Mouse (Mus musculus): ENCODE data around the gene Prkd2. TPM values are rescaled to one million over a fixed set of nuclear protein-coding genes. Genes with fewer than 3 reads are reported as not detected.

The Prkd2 gene
- polyA plus RNA-seq, 1 experiment from 2014 or later, result 12.2 TPM

GRCm38 (mm10) chr7:16845820-16846167, 3.1 kb downstream of the Prkd2 start:
- H3K9ac ChIP-seq, result no peak overlapping the region
- peaks cover 25% of the 10 kb centered on the region for H3K36me3 ChIP-seq
- peak overlapping the region; percentile 74; the same call in 1 of the 2 replicates for H3K27ac ChIP-seq
- peak overlapping the region; percentile 96 for H3K4me2 ChIP-seq
- ATAC-seq (ENCODE audit: insufficient read depth, low FRiP score, low read depth), result no peak
- H3K27me3 ChIP-seq (replicated peaks), result no peaks in the 10 kb centered on the region
- H3K4me3 ChIP-seq (replicated peaks), result peak overlapping the region; percentile 63
- 35% methylated on average over 10 of the region's 10 CpGs for WGBS
- no peaks in the 10 kb centered on the region for H3K9me3 ChIP-seq
- peaks cover 31% of the 10 kb centered on the region for H3K4me1 ChIP-seq

- Histone ChIP-seq H3K36me3 (peaks cover 24% of the 10 kb centered on the region), H3K9me3 (no peaks in the 10 kb centered on the region), H3K4me3 (replicated peaks) (no peak overlapping the region), H3K4me1 (peaks cover 24% of the 10 kb centered on the region), H3K9ac (no peak overlapping the region), H3K27me3 (replicated peaks) (no peaks in the 10 kb centered on the region), H3K4me2 (no peak overlapping the region), H3K27ac (no peak overlapping the region)
- no peak for ATAC-seq (ENCODE audit: insufficient read depth, low FRiP score, low read depth)
- 93% methylated on average over 5 of the region's 5 CpGs for WGBS
These were observed 4.1 kb downstream of the Prkd2 start for GRCm38 (mm10) chr7:16846775-16847174.

- no peak overlapping the region for H3K4me2 ChIP-seq
- no peaks in the 10 kb centered on the region for H3K9me3 ChIP-seq
- no peak for ATAC-seq (ENCODE audit: insufficient read depth, low FRiP score, low read depth)
- H3K27ac ChIP-seq, result no peak overlapping the region
- H3K9ac ChIP-seq, result no peak overlapping the region
- H3K4me1 ChIP-seq, result peaks cover 22% of the 10 kb centered on the region
- H3K4me3 ChIP-seq (replicated peaks), result no peak overlapping the region
- no peaks in the 10 kb centered on the region for H3K27me3 ChIP-seq (replicated peaks)
- WGBS, result 84% methylated on average over 19 of the region's 19 CpGs
- H3K36me3 ChIP-seq, result peaks cover 25% of the 10 kb centered on the region
These were observed 4.8 kb downstream of the Prkd2 start for GRCm38 (mm10) chr7:16847507-16847906.

- H3K27ac ChIP-seq, result no peak overlapping the region
- H3K9ac ChIP-seq, result no peak overlapping the region
- H3K27me3 ChIP-seq (replicated peaks), result no peaks in the 10 kb centered on the region
- H3K4me1 ChIP-seq, result peaks cover 19% of the 10 kb centered on the region
- no peak overlapping the region for H3K4me2 ChIP-seq
- no peak for ATAC-seq (ENCODE audit: insufficient read depth, low FRiP score, low read depth)
- WGBS, result 41% methylated on average over 17 of the region's 17 CpGs
- peaks cover 25% of the 10 kb centered on the region for H3K36me3 ChIP-seq
- no peaks in the 10 kb centered on the region for H3K9me3 ChIP-seq
- no peak overlapping the region for H3K4me3 ChIP-seq (replicated peaks)
These were observed 5.9 kb downstream of the Prkd2 start for GRCm38 (mm10) chr7:16848579-16848978.

- no peak overlapping the region for H3K9ac ChIP-seq
- no peaks in the 10 kb centered on the region for H3K4me1 ChIP-seq
- no peak overlapping the region for H3K4me3 ChIP-seq (replicated peaks)
- ATAC-seq (ENCODE audit: insufficient read depth, low FRiP score, low read depth), result no peak
- H3K27me3 ChIP-seq (replicated peaks), result no peaks in the 10 kb centered on the region
- H3K36me3 ChIP-seq, result peaks cover 39% of the 10 kb centered on the region
- no peaks in the 10 kb centered on the region for H3K9me3 ChIP-seq
- WGBS, result 89% methylated on average over 4 of the region's 4 CpGs
- no peak overlapping the region for H3K27ac ChIP-seq
- no peak overlapping the region for H3K4me2 ChIP-seq
These were observed 8.9 kb downstream of the Prkd2 start for GRCm38 (mm10) chr7:16851636-16852035.

GRCm38 (mm10) chr7:16853302-16853831, 10.7 kb downstream of the Prkd2 start:
- no peaks in the 10 kb centered on the region for H3K9me3 ChIP-seq
- ATAC-seq (ENCODE audit: insufficient read depth, low FRiP score, low read depth), result peak; percentile 74
- no peaks in the 10 kb centered on the region for H3K4me1 ChIP-seq
- no peak overlapping the region for H3K4me2 ChIP-seq
- H3K36me3 ChIP-seq, result peaks cover 56% of the 10 kb centered on the region
- H3K9ac ChIP-seq, result no peak overlapping the region
- no peaks in the 10 kb centered on the region for H3K27me3 ChIP-seq (replicated peaks)
- H3K27ac ChIP-seq, result peak overlapping the region; percentile 46; the same call in 1 of the 2 replicates
- 70% methylated on average over 14 of the region's 14 CpGs for WGBS
- no peak overlapping the region for H3K4me3 ChIP-seq (replicated peaks)

GRCm38 (mm10) chr7:16858336-16858735, 15.6 kb downstream of the Prkd2 start:
- 28% methylated on average over 17 of the region's 17 CpGs for WGBS
- no peak overlapping the region for H3K4me2 ChIP-seq

GRCm38 (mm10) chr7:16859902-16860651, 17.4 kb downstream of the Prkd2 start:
- 34% methylated on average over 5 of the region's 5 CpGs for WGBS
- H3K4me1 ChIP-seq, result no peaks in the 10 kb centered on the region
- no peak overlapping the region for H3K4me2 ChIP-seq
- no peak overlapping the region for H3K27ac ChIP-seq
- H3K36me3 ChIP-seq, result peaks cover 58% of the 10 kb centered on the region
- no peak for ATAC-seq (ENCODE audit: insufficient read depth, low FRiP score, low read depth)
- no peak overlapping the region for H3K4me3 ChIP-seq (replicated peaks)
- no peaks in the 10 kb centered on the region for H3K9me3 ChIP-seq
- no peak overlapping the region for H3K9ac ChIP-seq
- no peaks in the 10 kb centered on the region for H3K27me3 ChIP-seq (replicated peaks)

More at GRCm38 (mm10) chr7:16858336-16858735, 15.6 kb downstream of the Prkd2 start:
- no peak overlapping the region for H3K4me3 ChIP-seq (replicated peaks)
- no peak overlapping the region for H3K9ac ChIP-seq
- H3K4me1 ChIP-seq, result no peaks in the 10 kb centered on the region
- H3K9me3 ChIP-seq, result no peaks in the 10 kb centered on the region
- no peaks in the 10 kb centered on the region for H3K27me3 ChIP-seq (replicated peaks)
- no peak for ATAC-seq (ENCODE audit: insufficient read depth, low FRiP score, low read depth)
- H3K27ac ChIP-seq, result no peak overlapping the region
- peaks cover 48% of the 10 kb centered on the region for H3K36me3 ChIP-seq

- Histone ChIP-seq H3K9ac (no peak overlapping the region), H3K27ac (no peak overlapping the region), H3K4me3 (replicated peaks) (no peak overlapping the region), H3K27me3 (replicated peaks) (no peaks in the 10 kb centered on the region), H3K4me1 (no peaks in the 10 kb centered on the region), H3K9me3 (no peaks in the 10 kb centered on the region), H3K4me2 (no peak overlapping the region), H3K36me3 (peaks cover 25% of the 10 kb centered on the region; the same call in 1 of the 2 replicates)
- WGBS, result 68% methylated on average over 3 of the region's 3 CpGs
- ATAC-seq (ENCODE audit: insufficient read depth, low FRiP score, low read depth), result 0 out of 2 replicates have a peak, but pooled peaks have one; percentile 40
These were observed 24.8 kb downstream of the Prkd2 start for GRCm38 (mm10) chr7:16867488-16867887.

GRCm38 (mm10) chr7:16869497-16869896, 26.8 kb downstream of the Prkd2 start:
- H3K9me3 ChIP-seq, result no peaks in the 10 kb centered on the region
- no peaks in the 10 kb centered on the region for H3K27me3 ChIP-seq (replicated peaks)
- peaks cover 12% of the 10 kb centered on the region; the same call in 1 of the 2 replicates for H3K36me3 ChIP-seq
- peak; percentile 89 for ATAC-seq (ENCODE audit: insufficient read depth, low FRiP score, low read depth)
- peaks cover 5% of the 10 kb centered on the region; the same call in 1 of the 2 replicates for H3K4me1 ChIP-seq
- H3K9ac ChIP-seq, result no peak overlapping the region
- no peak overlapping the region for H3K4me2 ChIP-seq
- no peak overlapping the region for H3K27ac ChIP-seq
- no peak overlapping the region for H3K4me3 ChIP-seq (replicated peaks)
- 37% methylated on average over 16 of the region's 16 CpGs for WGBS

GRCm38 (mm10) chr7:16871600-16871999, 28.9 kb downstream of the Prkd2 start:
- Histone ChIP-seq H3K27me3 (replicated peaks) (no peaks in the 10 kb centered on the region), H3K9me3 (no peaks in the 10 kb centered on the region), H3K4me1 (peaks cover 5% of the 10 kb centered on the region; the same call in 1 of the 2 replicates), H3K4me2 (no peak overlapping the region), H3K9ac (no peak overlapping the region), H3K27ac (no peak overlapping the region), H3K4me3 (replicated peaks) (no peak overlapping the region), H3K36me3 (0 out of 2 replicates have a peak, but pooled peaks cover 5% of the 10 kb centered on the region)
- 78% methylated on average over 10 of the region's 10 CpGs for WGBS
- ATAC-seq (ENCODE audit: insufficient read depth, low FRiP score, low read depth), result no peak

GRCm38 (mm10) chr7:16872478-16872877, 29.8 kb downstream of the Prkd2 start:
- WGBS, result 91% methylated on average over 9 of the region's 9 CpGs
- H3K4me1 ChIP-seq, result peaks cover 12% of the 10 kb centered on the region; the same call in 1 of the 2 replicates
- no peak overlapping the region for H3K4me3 ChIP-seq (replicated peaks)
- H3K9ac ChIP-seq, result no peak overlapping the region
- H3K9me3 ChIP-seq, result no peaks in the 10 kb centered on the region
- H3K27me3 ChIP-seq (replicated peaks), result no peaks in the 10 kb centered on the region
- ATAC-seq (ENCODE audit: insufficient read depth, low FRiP score, low read depth), result no peak
- 0 out of 2 replicates have a peak, but pooled peaks cover 5% of the 10 kb centered on the region for H3K36me3 ChIP-seq
- no peak overlapping the region for H3K4me2 ChIP-seq
- H3K27ac ChIP-seq, result no peak overlapping the region

All from stomach, embryonic 15.5 days (tissue).